Mouse (Mus musculus): ENCODE data around the gene Slc34a1.
A peak's percentile ranks its signal among the peaks of the same experiment; 100 is the strongest.

The Slc34a1 gene

GRCm38 (mm10) chr13:55403935-55404852 is 6.2 kb downstream of the Slc34a1 start:
- no peak for DNase-seq (ENCODE audit: low read depth in 1 of 2, low spot score in 2 of 2)

GRCm38 (mm10) chr13:55404853-55405782 is 7.1 kb downstream of the Slc34a1 start:
- DNase-seq (ENCODE audit: low read depth in 1 of 2, low spot score in 2 of 2), result peak; percentile 66 to 73

- DNase-seq (ENCODE audit: low read depth in 1 of 2, low spot score in 2 of 2), result peak in 1 of 2 experiments; percentile 45
These were observed 7.9 kb downstream of the Slc34a1 start for GRCm38 (mm10) chr13:55405783-55406390.

GRCm38 (mm10) chr13:55407341-55407740 is 9.4 kb downstream of the Slc34a1 start:
- no peak for DNase-seq (ENCODE audit: low read depth in 1 of 2, low spot score in 2 of 2)

GRCm38 (mm10) chr13:55408546-55409120 is 10.6 kb downstream of the Slc34a1 start:
- no peak for DNase-seq (ENCODE audit: low read depth in 1 of 2, low spot score in 2 of 2)

- DNase-seq (ENCODE audit: low read depth in 1 of 2, low spot score in 2 of 2), result no peak
These were observed 13.8 kb downstream of the Slc34a1 start for GRCm38 (mm10) chr13:55411826-55412225.

- no peak for DNase-seq (ENCODE audit: low read depth in 1 of 2, low spot score in 2 of 2)
These were observed 14.8 kb downstream of the Slc34a1 start for GRCm38 (mm10) chr13:55412643-55413307.

GRCm38 (mm10) chr13:55413333-55413732 is 15.3 kb downstream of the Slc34a1 start:
- DNase-seq (ENCODE audit: low read depth in 1 of 2, low spot score in 2 of 2), result no peak

- no peak for DNase-seq (ENCODE audit: low read depth in 1 of 2, low spot score in 2 of 2)
These were observed 16.9 kb downstream of the Slc34a1 start, which contains the start of gene Pfn3 for GRCm38 (mm10) chr13:55414743-55415380. TSS of gene Pfn3 (minus strand) at chr13:55415232.

GRCm38 (mm10) chr13:55418004-55418403 is 20.0 kb downstream of the Slc34a1 start:
- peak; percentile 76 to 82 for DNase-seq (ENCODE audit: low read depth in 1 of 2, low spot score in 2 of 2)

GRCm38 (mm10) chr13:55419142-55419541 is 21.2 kb downstream of the Slc34a1 start:
- DNase-seq (ENCODE audit: low read depth in 1 of 2, low spot score in 2 of 2), result no peak

- no peak for DNase-seq (ENCODE audit: low read depth in 1 of 2, low spot score in 2 of 2)
These were observed 22.3 kb downstream of the Slc34a1 start for GRCm38 (mm10) chr13:55420018-55420932.

GRCm38 (mm10) chr13:55420933-55421800 is 23.2 kb downstream of the Slc34a1 start:
- DNase-seq (ENCODE audit: low read depth in 1 of 2, low spot score in 2 of 2), result peak in 1 of 2 experiments; percentile 62

- DNase-seq (ENCODE audit: low read depth in 1 of 2, low spot score in 2 of 2), result no peak
These were observed 28.6 kb downstream of the Slc34a1 start, which contains the start of gene F12 for GRCm38 (mm10) chr13:55426613-55427012. TSS of gene F12 (minus strand) at chr13:55426793.

GRCm38 (mm10) chr13:55429226-55429888 is 31.4 kb downstream of the Slc34a1 start:
- DNase-seq (ENCODE audit: low read depth in 1 of 2, low spot score in 2 of 2), result peak; percentile 73 to 77

- DNase-seq (ENCODE audit: low read depth in 1 of 2, low spot score in 2 of 2), result no peak
These were observed 32.6 kb downstream of the Slc34a1 start for GRCm38 (mm10) chr13:55430566-55430965.
